Mouse (Mus musculus) thymus, adult 2 months (tissue): ENCODE data around the gene Slc5a2.

Experiments
- CTCF ChIP-seq: fragments of 200-500 bp; IDR thresholded peaks from 2 replicates; pipeline ENCODE4 v1.5.1; 2012; ENCODE audit warnings: mild to moderate bottlenecking, control low read depth, low read length, moderate library complexity, borderline replicate concordance; ENCODE audit not compliant: control insufficient read depth, poor library complexity, insufficient read depth; ENCODE audit errors: extremely low read depth
- POLR2A ChIP-seq: fragments of 200-500 bp; IDR thresholded peaks from 2 replicates; pipeline ENCODE4 v1.6.1; 2012; ENCODE audit warnings: mild to moderate bottlenecking, low read length, control low read depth, moderate library complexity; ENCODE audit not compliant: control insufficient read depth, poor library complexity, insufficient read depth; ENCODE audit errors: extremely low read depth

DNA sequence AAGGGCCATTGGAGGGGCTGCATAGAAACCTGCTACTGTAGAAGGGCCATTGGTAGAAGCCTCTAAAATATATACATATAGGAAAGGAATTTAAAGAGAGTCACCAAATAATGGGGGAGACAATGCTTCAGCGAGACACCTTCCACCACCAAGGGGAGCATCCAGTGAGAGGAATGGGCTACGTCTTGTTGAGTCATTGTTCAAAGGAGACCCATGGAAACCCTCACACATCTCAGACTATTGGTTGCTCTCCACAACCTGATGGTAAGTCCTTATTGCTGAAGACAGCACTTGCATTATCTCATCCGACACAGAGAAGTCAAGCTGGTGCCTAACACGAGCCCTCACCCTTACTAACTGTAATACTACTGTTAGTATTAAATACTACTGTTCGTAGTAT is 9.7 kb upstream of the Slc5a2 start:
- TF ChIP-seq CTCF (no peak), POLR2A (no peak)
